8 mouse cellular contexts compared by ENCODE assay signal in genomic region chr3:82073741-82074181, GRCm38 (mm10). TPM values are rescaled to one million over a fixed set of nuclear protein-coding genes. Genes with fewer than 3 reads are reported as not detected.
DNase-seq lines count a peak whose midpoint lies in the region; ATAC-seq and TF ChIP-seq lines count a peak whose summit lies in the region.

No protein-coding gene starts in this region.

- peak overlapping the region; percentile 71 for H3K4me3 ChIP-seq in gastrocnemius, adult 2 months
- peak overlapping the region; percentile 55 for H3K4me3 ChIP-seq in hindbrain, embryonic 14.5 days (replicated peaks; ENCODE audit: low read length)
- H3K4me3 ChIP-seq in lung, embryonic 15.5 days: peak overlapping the region; percentile 60

- ATAC-seq in hindbrain, embryonic 14.5 days (ENCODE audit: low FRiP score): peak; percentile 62
- ATAC-seq in lung, embryonic 15.5 days (ENCODE audit: borderline replicate concordance, extremely low read depth, low FRiP score, low TSS enrichment): peak; percentile 63

- H3K4me1 ChIP-seq in hindbrain, embryonic 14.5 days (replicated peaks; ENCODE audit: control insufficient read depth, insufficient read depth, low read length): no peaks in the 10 kb centered on the region; the same call in 1 of the 2 replicates
- H3K4me1 ChIP-seq in lung, embryonic 15.5 days: peaks cover 9% of the 10 kb centered on the region; the same call in 1 of the 2 replicates

- H3K36me3 ChIP-seq in hindbrain, embryonic 14.5 days (replicated peaks; ENCODE audit: control insufficient read depth, insufficient read depth): no peaks in the 10 kb centered on the region
- no peaks in the 10 kb centered on the region for H3K36me3 ChIP-seq in lung, embryonic 15.5 days

- no peaks in the 10 kb centered on the region for H3K27me3 ChIP-seq in hindbrain, embryonic 14.5 days (ENCODE audit: control insufficient read depth, insufficient read depth, low read length)
- H3K27me3 ChIP-seq in lung, embryonic 15.5 days: no peaks in the 10 kb centered on the region

- H3K9me3 ChIP-seq in hindbrain, embryonic 14.5 days (ENCODE audit: control insufficient read depth, low read length): no peaks in the 10 kb centered on the region
- H3K9me3 ChIP-seq in lung, embryonic 15.5 days: no peaks in the 10 kb centered on the region

- peak overlapping the region; percentile 71 for H3K9ac ChIP-seq in hindbrain, embryonic 14.5 days
- H3K9ac ChIP-seq in lung, embryonic 15.5 days: peak overlapping the region; percentile 64

- peak overlapping the region; percentile 97 for H3K4me2 ChIP-seq in hindbrain, embryonic 14.5 days (replicated peaks)
- H3K4me2 ChIP-seq in lung, embryonic 15.5 days: peak overlapping the region; percentile 88

- peak; percentile 17 to 35 for DNase-seq in adrenal gland, adult 18-20 months (ENCODE audit: low spot score in 2 of 2)
- peak; percentile 64 to 69 for DNase-seq in cerebellum, postnatal 36 days
- peak; percentile 72 for DNase-seq in gastrocnemius, adult 2 months
- DNase-seq in hindbrain, embryonic 14.5 days (ENCODE audit: low spot score): peak; percentile 55
- DNase-seq in layer of hippocampus, postnatal 25 days (ENCODE audit: extremely low spot score in 1 of 2, low spot score in 1 of 2): peak; percentile 65 to 69
- DNase-seq in retina, embryonic 14.5 days (ENCODE audit: low spot score): peak; percentile 72
- DNase-seq in urinary bladder, postnatal 4 days (ENCODE audit: low spot score in 2 of 2): peak; percentile 57 to 63

- under 1% methylated on average over 29 of the region's 34 CpGs for WGBS in hindbrain, embryonic 14.5 days
- WGBS in lung, embryonic 15.5 days: under 1% methylated on average over 33 of the region's 34 CpGs

- intact Hi-C loops in gastrocnemius, adult 2 months (cut with DNase I): no loop called here

- H3K27ac ChIP-seq in gastrocnemius, adult 2 months: peak overlapping the region; percentile 72
- peak overlapping the region; percentile 70 for H3K27ac ChIP-seq in hindbrain, embryonic 14.5 days
- peak overlapping the region; percentile 89 for H3K27ac ChIP-seq in lung, embryonic 15.5 days

- TF ChIP-seq CTCF in gastrocnemius, adult 2 months (IDR thresholded peaks at IDR 0.05): no peak

RNA-seq across cellular contexts. Expression of gene Gucy1b1, which starts 0.7 kb away (rescaled TPM):
- 1 to 10 TPM; 7.1 to 8.3 TPM for total RNA-seq in adrenal gland, adult 18-20 months (2021)
- 1 to 10 TPM; 3.5 to 4.5 TPM for total RNA-seq in gastrocnemius, adult 2 months (2021)
- polyA plus RNA-seq in hindbrain, embryonic 14.5 days (2014; fragmentation: Nextera tagmentation; extraction: Ambion mirVana): 51.7 and 66.4 TPM in 2 replicates
- total RNA-seq in layer of hippocampus, postnatal 25 days (2021): 100 to 1,000 TPM; 108 to 116 TPM
- 76.5 and 79.2 TPM in 2 replicates for polyA plus RNA-seq in lung, embryonic 15.5 days (2015; fragmentation: Nextera tagmentation; extraction: Ambion mirVana)

Comparison
In these comparisons a context has a peak if more than half of its experiments do, and no peak if none do; other contexts are left out.
1. Peak in every context shown above with its lines: DNase-seq, ATAC-seq, H3K4me3 ChIP-seq and H3K27ac ChIP-seq.
2. RNA of gene Gucy1b1, which starts 0.7 kb away (total RNA-seq): 108 to 116 TPM in layer of hippocampus, postnatal 25 days; 7.1 to 8.3 TPM in adrenal gland, adult 18-20 months and 3.5 to 4.5 TPM in gastrocnemius, adult 2 months; every median in the first group is over 10 times any median in the second.